8 mouse cellular contexts compared by ENCODE assay signal in the genomic region with DNA sequence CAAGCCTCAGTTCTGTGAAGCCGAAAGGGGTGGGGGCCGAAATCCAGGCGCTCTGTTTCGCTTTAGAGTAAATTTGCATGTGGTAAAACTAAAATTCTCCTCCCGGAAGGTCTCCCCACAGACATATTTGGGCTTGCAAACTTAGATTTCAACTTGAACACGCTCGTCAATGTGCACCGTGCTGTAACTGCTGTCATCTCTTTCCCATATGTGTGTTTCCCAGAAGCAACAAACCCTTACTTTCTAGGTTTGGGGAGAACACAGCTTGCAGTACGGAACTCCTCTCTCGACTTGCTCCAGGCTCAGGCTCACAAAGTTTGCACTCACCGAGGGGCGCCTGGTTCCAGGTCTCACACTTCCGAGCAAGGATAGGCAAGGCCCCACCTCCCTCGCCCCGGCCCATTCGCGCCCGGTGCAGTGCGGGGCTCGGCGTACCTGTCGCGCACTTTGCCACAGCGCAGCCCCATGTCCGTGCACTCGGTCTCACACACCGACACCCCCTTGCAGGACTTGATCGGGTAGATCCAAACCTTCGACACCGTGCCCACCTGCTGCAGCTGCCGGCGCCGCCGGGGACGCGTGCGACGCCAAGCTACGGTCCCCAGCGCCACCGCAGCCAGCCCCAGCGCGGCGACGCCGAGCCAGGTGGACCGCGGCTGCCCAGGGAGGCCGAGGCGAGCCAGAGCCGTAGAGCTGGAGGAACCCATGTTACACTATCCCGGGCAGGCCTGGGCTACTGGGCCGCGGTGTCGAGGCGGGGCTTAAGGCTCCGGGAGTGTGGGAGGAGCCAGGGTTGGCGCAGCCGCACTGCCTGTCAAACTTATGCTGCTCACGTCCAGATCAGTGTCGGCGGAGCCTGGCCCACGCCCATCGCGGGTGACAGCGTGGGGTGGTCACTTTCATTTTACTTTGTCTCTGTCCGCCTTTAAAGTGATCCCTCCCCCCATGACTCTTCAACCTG. TPM values are rescaled to one million over a fixed set of nuclear protein-coding genes. Genes with fewer than 3 reads are reported as not detected.
DNase-seq lines count a peak whose midpoint lies in the region; ATAC-seq and TF ChIP-seq lines count a peak whose summit lies in the region.

No protein-coding gene starts in this region.

- H3K36me3 ChIP-seq in ES-Bruce4 (ENCODE audit: control insufficient read depth, insufficient read depth, low read length, poor library complexity, severe bottlenecking): no peaks in the 10 kb centered on the region
- H3K36me3 ChIP-seq in forebrain, embryonic 13.5 days (ENCODE audit: poor library complexity, severe bottlenecking): 0 out of 2 replicates have a peak, but pooled peaks cover under 1% of the 10 kb centered on the region
- peaks cover 3% of the 10 kb centered on the region for H3K36me3 ChIP-seq in liver, embryonic 16.5 days (ENCODE audit: control insufficient read depth, insufficient read depth)
- H3K36me3 ChIP-seq in neural tube, embryonic 12.5 days: no peaks in the 10 kb centered on the region; the same call in 1 of the 2 replicates
- H3K36me3 ChIP-seq in stomach, postnatal 0 days (ENCODE audit: control insufficient read depth, insufficient read depth, low read length): no peaks in the 10 kb centered on the region; the same call in 1 of the 2 replicates

- no peak overlapping the region for H3K27ac ChIP-seq in ES-Bruce4 (ENCODE audit: insufficient read depth, low read length)
- H3K27ac ChIP-seq in forebrain, embryonic 13.5 days: no peak overlapping the region
- H3K27ac ChIP-seq in liver, embryonic 16.5 days (ENCODE audit: low read length): peak overlapping the region; percentile 92
- no peak overlapping the region for H3K27ac ChIP-seq in neural tube, embryonic 12.5 days
- peak overlapping the region; percentile 96 for H3K27ac ChIP-seq in stomach, postnatal 0 days (replicated peaks)

- H3K9ac ChIP-seq in ES-Bruce4 (ENCODE audit: low read depth, poor library complexity, severe bottlenecking): peak overlapping the region; percentile 47
- H3K9ac ChIP-seq in forebrain, embryonic 13.5 days: peak overlapping the region; percentile 83
- peak overlapping the region; percentile 97 for H3K9ac ChIP-seq in liver, embryonic 16.5 days (ENCODE audit: low read depth, low read length)
- peak overlapping the region; percentile 76 for H3K9ac ChIP-seq in neural tube, embryonic 12.5 days
- H3K9ac ChIP-seq in stomach, postnatal 0 days (ENCODE audit: low read length): peak overlapping the region; percentile 90

- H3K4me3 ChIP-seq in ES-Bruce4 (ENCODE audit: low read depth, low read length): peak overlapping the region; percentile 79
- peak overlapping the region; percentile 82 for H3K4me3 ChIP-seq in forebrain, embryonic 13.5 days
- H3K4me3 ChIP-seq in liver, embryonic 16.5 days (ENCODE audit: low read depth, low read length): peak overlapping the region; percentile 96
- peak overlapping the region; percentile 74 for H3K4me3 ChIP-seq in neural tube, embryonic 12.5 days
- H3K4me3 ChIP-seq in stomach, postnatal 0 days (ENCODE audit: low read depth, low read length): peak overlapping the region; percentile 78

- TF ChIP-seq EP300 in ES-Bruce4 (IDR thresholded peaks at IDR 0.05; ENCODE audit: insufficient read depth, low read depth, low read length): no peak
- TF ChIP-seq EP300 in stomach, postnatal 0 days (optimal IDR thresholded peaks at IDR 0.05): no peak

- no peak for TF ChIP-seq CTCF in ES-Bruce4 (IDR thresholded peaks at IDR 0.05; ENCODE audit: low read depth, low read length)
- no peak for TF ChIP-seq CTCF in stomach, postnatal 0 days (IDR thresholded peaks at IDR 0.05; ENCODE audit: low read depth)

- peak overlapping the region; percentile 85 for H3K4me2 ChIP-seq in forebrain, embryonic 13.5 days
- H3K4me2 ChIP-seq in liver, embryonic 16.5 days (ENCODE audit: low read depth, low read length): peak overlapping the region; percentile 98
- H3K4me2 ChIP-seq in neural tube, embryonic 12.5 days (replicated peaks): peak overlapping the region; percentile 89
- peak overlapping the region; percentile 86 for H3K4me2 ChIP-seq in stomach, postnatal 0 days (replicated peaks; ENCODE audit: low read depth)

- no peaks in the 10 kb centered on the region for H3K27me3 ChIP-seq in ES-Bruce4 (ENCODE audit: control insufficient read depth, insufficient read depth, low read length, poor library complexity, severe bottlenecking)
- H3K27me3 ChIP-seq in forebrain, embryonic 13.5 days: peaks cover 30% of the 10 kb centered on the region; the same call in 1 of the 2 replicates
- H3K27me3 ChIP-seq in liver, embryonic 16.5 days (ENCODE audit: control insufficient read depth, insufficient read depth, low read depth, low read length): no peaks in the 10 kb centered on the region
- peaks cover 15% of the 10 kb centered on the region; the same call in 1 of the 2 replicates for H3K27me3 ChIP-seq in neural tube, embryonic 12.5 days (replicated peaks)
- no peaks in the 10 kb centered on the region for H3K27me3 ChIP-seq in stomach, postnatal 0 days (ENCODE audit: control insufficient read depth, insufficient read depth, low read length)

- peak; percentile 91 for ATAC-seq in cerebellum, adult (ENCODE audit: insufficient number of reproducible peaks, low FRiP score, low TSS enrichment)
- ATAC-seq in forebrain, embryonic 13.5 days: peak; percentile 98
- ATAC-seq in liver, embryonic 16.5 days (ENCODE audit: low read depth): peak; percentile 97
- peak; percentile 92 for ATAC-seq in neural tube, embryonic 12.5 days (ENCODE audit: low FRiP score, low read depth)
- peak; percentile 95 for ATAC-seq in stomach, postnatal 0 days (ENCODE audit: low FRiP score, low TSS enrichment)

- no peaks in the 10 kb centered on the region for H3K9me3 ChIP-seq in ES-Bruce4 (replicated peaks; ENCODE audit: control insufficient read depth, insufficient read depth, low read length, poor library complexity, severe bottlenecking)
- no peaks in the 10 kb centered on the region for H3K9me3 ChIP-seq in forebrain, embryonic 13.5 days (replicated peaks)
- H3K9me3 ChIP-seq in liver, embryonic 16.5 days (replicated peaks; ENCODE audit: control insufficient read depth, low read length): no peaks in the 10 kb centered on the region
- no peaks in the 10 kb centered on the region for H3K9me3 ChIP-seq in neural tube, embryonic 12.5 days
- no peaks in the 10 kb centered on the region for H3K9me3 ChIP-seq in stomach, postnatal 0 days (ENCODE audit: control insufficient read depth, low read length)

- TF ChIP-seq POLR2A in ES-Bruce4 (IDR thresholded peaks at IDR 0.05; ENCODE audit: insufficient read depth, low read length): peak; percentile 66

- intact Hi-C loops in heart, postnatal 10 days (cut with DNase I): loop anchor here (2.0 kb wide), 1 partner anchor 21 kb away; no protein-coding TSS in a partner anchor

- peak; percentile 95 for DNase-seq in heart, postnatal 10 days
- peak; percentile 91 to 95 for DNase-seq in kidney, postnatal 4 days
- peak; percentile 93 for DNase-seq in stomach, postnatal 0 days (ENCODE audit: low spot score)

- WGBS in forebrain, embryonic 13.5 days: under 1% methylated on average over 67 of the region's 67 CpGs
- WGBS in liver, embryonic 16.5 days (ENCODE audit: insufficient replicate concordance): under 1% methylated on average over 67 of the region's 67 CpGs
- under 1% methylated on average over 67 of the region's 67 CpGs for WGBS in neural tube, embryonic 12.5 days
- under 1% methylated on average over 64 of the region's 67 CpGs for WGBS in stomach, postnatal 0 days

- no peaks in the 10 kb centered on the region for H3K4me1 ChIP-seq in ES-Bruce4 (ENCODE audit: control insufficient read depth, insufficient read depth, low read length)
- H3K4me1 ChIP-seq in forebrain, embryonic 13.5 days: peaks cover 30% of the 10 kb centered on the region
- H3K4me1 ChIP-seq in liver, embryonic 16.5 days (ENCODE audit: control insufficient read depth, low read depth, low read length): peaks cover 47% of the 10 kb centered on the region
- peaks cover 18% of the 10 kb centered on the region for H3K4me1 ChIP-seq in neural tube, embryonic 12.5 days
- peaks cover 11% of the 10 kb centered on the region for H3K4me1 ChIP-seq in stomach, postnatal 0 days (replicated peaks; ENCODE audit: control insufficient read depth, insufficient read depth)

RNA-seq across cellular contexts. Expression of gene Marc2, which starts 0.9 kb away (rescaled TPM):
- polyA plus RNA-seq in ES-Bruce4 (2011; ENCODE audit: insufficient read depth, insufficient read length, low read depth, missing spikeins): 70.9 and 77.4 TPM in 2 replicates
- 100 and 103 TPM in 2 replicates for polyA plus RNA-seq in forebrain, embryonic 13.5 days (2015; fragmentation: Nextera tagmentation; extraction: Ambion mirVana)
- total RNA-seq in heart, postnatal 10 days (2021): 100 to 1,000 TPM; 151 to 155 TPM
- polyA plus RNA-seq in liver, embryonic 16.5 days (2015; fragmentation: Nextera tagmentation; extraction: Ambion mirVana): 222 and 226 TPM in 2 replicates
- polyA plus RNA-seq in neural tube, embryonic 12.5 days (2016; fragmentation: Nextera tagmentation; extraction: Ambion mirVana): 99.0 and 107 TPM in 2 replicates
- polyA plus RNA-seq in stomach, postnatal 0 days (2015; fragmentation: Nextera tagmentation; extraction: Ambion mirVana): 197 and 217 TPM in 2 replicates

RNA-seq across cellular contexts. Expression of gene Marc1, which starts 34.3 kb away (rescaled TPM):
- not detected in 2 replicates for polyA plus RNA-seq in ES-Bruce4 (2011; ENCODE audit: insufficient read depth, insufficient read length, low read depth, missing spikeins)
- 0.22 TPM in 1 of 2 replicates, not detected in the other for polyA plus RNA-seq in forebrain, embryonic 13.5 days (2015; fragmentation: Nextera tagmentation; extraction: Ambion mirVana)
- total RNA-seq in heart, postnatal 10 days (2021): not detected
- polyA plus RNA-seq in liver, embryonic 16.5 days (2015; fragmentation: Nextera tagmentation; extraction: Ambion mirVana): 42.6 and 42.9 TPM in 2 replicates
- 0.25 and 0.32 TPM in 2 replicates for polyA plus RNA-seq in neural tube, embryonic 12.5 days (2016; fragmentation: Nextera tagmentation; extraction: Ambion mirVana)
- polyA plus RNA-seq in stomach, postnatal 0 days (2015; fragmentation: Nextera tagmentation; extraction: Ambion mirVana): 0.32 and 0.65 TPM in 2 replicates

RNA-seq across cellular contexts. Expression of gene C130074G19Rik, which starts 37.6 kb away (rescaled TPM):
- 4.8 and 6.2 TPM in 2 replicates for polyA plus RNA-seq in ES-Bruce4 (2011; ENCODE audit: insufficient read depth, insufficient read length, low read depth, missing spikeins)
- polyA plus RNA-seq in forebrain, embryonic 13.5 days (2015; fragmentation: Nextera tagmentation; extraction: Ambion mirVana): 0.89 and 1.0 TPM in 2 replicates
- 10 to 100 TPM; 30.8 to 37.5 TPM for total RNA-seq in heart, postnatal 10 days (2021)
- polyA plus RNA-seq in liver, embryonic 16.5 days (2015; fragmentation: Nextera tagmentation; extraction: Ambion mirVana): 1.9 and 2.0 TPM in 2 replicates
- polyA plus RNA-seq in neural tube, embryonic 12.5 days (2016; fragmentation: Nextera tagmentation; extraction: Ambion mirVana): 1.1 and 1.2 TPM in 2 replicates
- 1.9 TPM in 2 replicates for polyA plus RNA-seq in stomach, postnatal 0 days (2015; fragmentation: Nextera tagmentation; extraction: Ambion mirVana)

Comparison
In these comparisons a context has a peak if more than half of its experiments do, and no peak if none do; other contexts are left out.
1. H3K27ac ChIP-seq: peak in liver, embryonic 16.5 days (single experiment) and stomach, postnatal 0 days (single experiment); none in ES-Bruce4 (single experiment), forebrain, embryonic 13.5 days (single experiment) and neural tube, embryonic 12.5 days (single experiment).
2. H3K9ac ChIP-seq: peak in every context shown above with its lines; median percentile 97 in liver, embryonic 16.5 days; 90 in stomach, postnatal 0 days; 83 in forebrain, embryonic 13.5 days; 76 in neural tube, embryonic 12.5 days; 47 in ES-Bruce4.
3. RNA of gene Marc1, which starts 34.3 kb away (polyA plus RNA-seq): 42.6 to 42.9 TPM in liver, embryonic 16.5 days; 0.32 to 0.65 TPM in stomach, postnatal 0 days, 0.25 to 0.32 TPM in neural tube, embryonic 12.5 days, 0.22 TPM in forebrain, embryonic 13.5 days and not detected in ES-Bruce4; every median in the first group is over 10 times any median in the second.
4. Peak in every context shown above with its lines, with median percentiles within 50 percentile points of each other: H3K4me3 ChIP-seq, ATAC-seq, H3K4me2 ChIP-seq and DNase-seq.